Mouse (Mus musculus) intestine, embryonic 14.5 days (tissue): Measurements from ENCODE around the gene Zcchc7. TPM values are rescaled to one million over a fixed set of nuclear protein-coding genes. Genes with fewer than 3 reads are reported as not detected.

Experiments
- ATAC-seq: fragments of 200-750 bp; cut with Nextera tagmentation; replicated peaks from 2 replicates; pipeline ENCODE4 v1.8.0; 2017; ENCODE audit warnings: low read depth, moderate number of reproducible peaks, moderate TSS enrichment, moderate library complexity; ENCODE audit not compliant: low FRiP score, low TSS enrichment
- DNase-seq: peaks from one replicate; pipeline ENCODE4 v3.0.0-alpha.2; 2018; ENCODE audit warnings: low spot score
- H3K27ac ChIP-seq: fragments of 300-500 bp; sonication (generic); 2 replicates; pipeline ENCODE4 v1.5.1; 2014; ENCODE audit warnings: low read depth, mild to moderate bottlenecking, control low read depth
- H3K27me3 ChIP-seq: fragments of 300-500 bp; sonication (generic); replicated peaks from 2 replicates; pipeline ENCODE4 v1.6.1; 2014; ENCODE audit warnings: low read length, control low read depth; ENCODE audit not compliant: control insufficient read depth, insufficient read depth
- H3K36me3 ChIP-seq: fragments of 300-500 bp; sonication (generic); 2 replicates; pipeline ENCODE4 v1.6.1; 2014; ENCODE audit warnings: low read length, control low read depth; ENCODE audit not compliant: control insufficient read depth, insufficient read depth
- H3K4me1 ChIP-seq: fragments of 300-500 bp; sonication (generic); replicated peaks from 2 replicates; pipeline ENCODE4 v1.6.1; 2014; ENCODE audit warnings: low read length, control low read depth, mixed read lengths; ENCODE audit not compliant: control insufficient read depth, insufficient read depth
- H3K4me2 ChIP-seq: fragments of 300-500 bp; sonication (generic); 2 replicates; pipeline ENCODE4 v1.6.1; 2014; ENCODE audit warnings: low read length
- H3K4me3 ChIP-seq: fragments of 300-500 bp; sonication (generic); 2 replicates; pipeline ENCODE4 v1.5.1; 2014; ENCODE audit warnings: low read depth, low read length, control low read depth, mixed read lengths
- H3K9ac ChIP-seq: fragments of 300-500 bp; sonication (generic); 2 replicates; pipeline ENCODE4 v1.6.1; 2014; ENCODE audit warnings: mild to moderate bottlenecking, low read length
- H3K9me3 ChIP-seq: fragments of 300-500 bp; sonication (generic); 2 replicates; pipeline ENCODE4 v1.6.1; 2016; ENCODE audit warnings: low read length, control low read depth; ENCODE audit not compliant: control insufficient read depth
- WGBS: fragments of 180-500 bp; shearing (Covaris S2); extraction: QIAGEN DNeasy Blood & Tissue Kit; methylation state at CpG from one replicate; pipeline ENCODE4 v1.1.7; 2014; 5-methylcytosine and 5-hydroxymethylcytosine counted together
- polyA plus RNA-seq: library from polyadenylated mRNA; unstranded; fragments of >200 nt; fragmentation: Nextera tagmentation; extraction: Ambion mirVana; gene quantifications from 2 replicates; pipeline ENCODE4 v1.2.1, GENCODE M21; 2014

Zcchc7 gene
- polyA plus RNA-seq, 1 experiment from 2014 or later, result 44.7 TPM

- Histone ChIP-seq H3K36me3 (no peaks in the 10 kb centered on the region), H3K27me3 (no peaks in the 10 kb centered on the region), H3K9ac (no peak overlapping the region), H3K27ac (no peak overlapping the region), H3K9me3 (no peaks in the 10 kb centered on the region), H3K4me3 (no peak overlapping the region), H3K4me1 (no peaks in the 10 kb centered on the region), H3K4me2 (no peak overlapping the region)
- DNase-seq (no peak), ATAC-seq (no peak)
- 90% methylated on average over 1 of the region's 1 CpGs for WGBS
Measured at GRCm38 (mm10) chr4:44872048-44872447, 116.4 kb downstream of the Zcchc7 start.

DNA sequence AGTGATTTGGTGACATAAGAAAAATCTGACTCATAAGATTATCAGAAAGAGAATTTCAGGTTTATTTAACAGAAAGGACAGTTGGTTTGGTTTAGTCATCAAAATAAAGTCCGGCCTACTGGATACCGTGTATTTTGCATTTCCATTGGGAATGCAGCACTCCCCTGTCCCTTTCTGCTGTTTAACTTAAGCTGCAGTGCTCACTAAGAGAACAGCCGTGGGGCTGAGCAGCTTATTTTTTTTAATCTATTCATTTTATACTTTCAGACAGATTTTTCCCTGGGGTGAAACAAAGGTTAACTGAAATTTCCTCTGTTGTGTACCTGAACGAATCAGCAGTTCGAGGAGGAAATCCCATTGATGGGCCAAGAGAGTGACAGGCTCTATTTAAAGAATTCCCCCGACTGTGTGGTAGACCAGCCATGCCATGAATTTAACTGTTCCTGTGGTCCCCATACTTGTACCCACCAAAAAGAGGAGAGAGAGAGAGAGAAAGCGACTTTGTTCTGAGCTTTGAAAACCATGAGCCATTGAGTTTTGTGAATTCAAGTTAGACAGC, 124.5 kb downstream of the Zcchc7 start:
- Histone ChIP-seq H3K9ac (no peak overlapping the region), H3K9me3 (no peaks in the 10 kb centered on the region), H3K27ac (no peak overlapping the region), H3K36me3 (no peaks in the 10 kb centered on the region), H3K4me1 (no peaks in the 10 kb centered on the region), H3K4me3 (no peak overlapping the region), H3K27me3 (no peaks in the 10 kb centered on the region), H3K4me2 (no peak overlapping the region)
- WGBS, result 50% methylated on average over 7 of the region's 7 CpGs
- ATAC-seq (no peak), DNase-seq (no peak)

GRCm38 (mm10) chr4:44886143-44886542, 130.5 kb downstream of the Zcchc7 start:
- Histone ChIP-seq H3K9ac (no peak overlapping the region), H3K36me3 (no peaks in the 10 kb centered on the region), H3K9me3 (no peaks in the 10 kb centered on the region), H3K4me1 (no peaks in the 10 kb centered on the region), H3K4me2 (no peak overlapping the region), H3K4me3 (no peak overlapping the region), H3K27ac (no peak overlapping the region), H3K27me3 (no peaks in the 10 kb centered on the region)
- WGBS, result 86% methylated on average over 6 of the region's 6 CpGs
- DNase-seq (no peak), ATAC-seq (no peak)

DNA sequence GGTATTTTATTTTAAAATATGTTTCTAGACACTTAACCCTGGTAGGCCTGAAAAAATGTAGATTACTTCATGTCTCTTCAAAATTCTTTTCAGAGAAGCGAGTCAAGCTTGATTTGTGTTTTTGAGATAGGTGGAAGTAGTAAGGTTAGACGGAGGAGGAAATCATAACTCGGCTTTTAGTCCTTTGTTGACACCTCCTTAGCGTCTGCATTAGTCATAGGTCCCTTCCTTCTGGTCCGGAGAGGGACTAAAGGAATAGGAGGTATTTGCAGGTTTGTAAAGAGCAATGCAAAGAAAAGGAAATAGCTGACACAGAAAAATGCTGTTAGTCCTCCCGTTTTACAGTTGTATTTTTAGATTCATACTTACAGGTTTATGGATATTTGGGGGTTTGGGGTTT, 135.7 kb downstream of the Zcchc7 start:
- H3K9me3 ChIP-seq, result no peaks in the 10 kb centered on the region

DNA sequence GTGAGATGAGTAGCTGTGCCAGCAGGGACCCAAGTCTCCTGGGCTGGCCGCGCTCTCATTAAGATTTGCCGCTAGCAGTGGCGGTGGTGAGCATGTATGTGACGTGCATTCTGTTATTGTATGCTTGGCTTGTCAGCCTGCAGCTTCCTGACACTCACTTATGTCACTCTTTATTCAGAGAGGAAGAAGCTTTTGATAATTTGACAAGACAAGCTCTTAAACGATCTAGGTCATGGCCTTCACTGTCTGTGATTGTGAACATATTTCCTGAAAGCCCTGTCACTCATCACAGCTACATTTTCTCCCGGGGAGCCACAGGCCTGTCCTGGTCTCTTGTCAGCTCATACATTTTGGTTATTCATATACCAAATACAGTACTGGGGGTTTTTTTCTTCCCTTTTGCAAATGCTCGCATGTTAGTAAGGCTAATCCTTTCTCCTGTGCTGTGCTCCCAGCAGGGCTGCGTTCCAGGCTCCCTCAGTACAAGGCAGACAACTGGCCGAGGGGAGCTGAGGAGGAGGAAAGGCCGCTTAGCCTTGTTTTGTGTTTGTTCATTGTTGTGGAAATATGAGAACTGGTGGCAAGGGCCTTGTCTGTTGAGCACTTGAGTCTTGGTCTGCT, 150.1 kb downstream of the Zcchc7 start:
- 58% methylated on average over 11 of the region's 11 CpGs for WGBS
- ATAC-seq (no peak), DNase-seq (no peak)
- H3K27ac ChIP-seq, result no peak overlapping the region
- no peak overlapping the region for H3K4me2 ChIP-seq
- no peaks in the 10 kb centered on the region for H3K27me3 ChIP-seq
- H3K36me3 ChIP-seq, result no peaks in the 10 kb centered on the region
- no peaks in the 10 kb centered on the region for H3K9me3 ChIP-seq
- no peaks in the 10 kb centered on the region for H3K4me1 ChIP-seq
- H3K9ac ChIP-seq, result no peak overlapping the region
- H3K4me3 ChIP-seq, result no peak overlapping the region

More for the DNA sequence above, 135.7 kb downstream of the Zcchc7 start:
- ATAC-seq (no peak), DNase-seq (no peak)
- 55% methylated on average over 6 of the region's 6 CpGs for WGBS
- no peak overlapping the region for H3K4me3 ChIP-seq
- H3K36me3 ChIP-seq, result peaks cover 16% of the 10 kb centered on the region; the same call in 1 of the 2 replicates
- H3K27me3 ChIP-seq, result no peaks in the 10 kb centered on the region
- H3K27ac ChIP-seq, result no peak overlapping the region
- H3K4me1 ChIP-seq, result no peaks in the 10 kb centered on the region
- no peak overlapping the region for H3K4me2 ChIP-seq
- no peak overlapping the region for H3K9ac ChIP-seq

DNA sequence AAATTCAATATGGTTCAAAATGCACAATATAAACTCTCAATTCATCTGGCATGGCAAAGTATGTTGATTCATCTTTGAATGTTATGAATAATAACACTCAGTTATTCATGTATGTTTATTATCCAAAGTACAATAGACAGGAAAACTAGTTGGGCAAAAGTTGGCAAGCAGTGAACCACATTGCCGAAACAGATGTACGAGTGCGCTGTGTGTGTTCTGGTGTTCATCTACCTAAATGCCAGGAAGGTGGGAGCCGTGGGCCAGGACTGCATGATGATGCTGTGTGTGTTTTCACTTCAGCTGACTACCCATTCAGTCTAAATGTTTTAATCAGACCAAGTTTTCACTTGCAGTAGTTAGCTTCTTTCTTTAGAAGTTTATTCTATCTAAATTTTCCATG, 150.7 kb downstream of the Zcchc7 start:
- 72% methylated on average over 4 of the region's 4 CpGs for WGBS
- no peak overlapping the region for H3K4me2 ChIP-seq
- H3K27me3 ChIP-seq, result no peaks in the 10 kb centered on the region
- no peak for DNase-seq
- no peaks in the 10 kb centered on the region for H3K36me3 ChIP-seq
- no peak overlapping the region for H3K27ac ChIP-seq
- H3K4me1 ChIP-seq, result no peaks in the 10 kb centered on the region
- H3K9ac ChIP-seq, result no peak overlapping the region
- H3K4me3 ChIP-seq, result no peak overlapping the region
- no peak for ATAC-seq
- no peaks in the 10 kb centered on the region for H3K9me3 ChIP-seq

DNA sequence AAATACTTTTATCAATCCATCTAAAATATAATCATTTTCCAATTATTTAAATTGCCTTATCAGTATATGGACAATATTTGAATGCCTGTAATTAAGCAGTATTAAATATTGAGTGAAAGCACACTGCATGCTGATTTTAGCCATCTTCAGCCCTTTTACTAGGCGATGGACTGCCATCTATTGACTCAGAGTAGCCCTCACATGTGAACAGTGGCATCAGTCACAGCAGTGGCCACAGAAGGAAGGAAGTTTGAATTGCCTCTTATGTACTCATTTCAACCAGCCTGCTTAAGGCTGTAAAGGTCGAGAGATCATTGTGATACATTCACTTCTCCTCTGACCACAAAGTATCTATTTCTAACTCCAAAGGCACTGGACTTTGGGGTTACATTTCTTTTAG, 154.4 kb downstream of the Zcchc7 start:
- DNase-seq (no peak), ATAC-seq (no peak)
- H3K27ac ChIP-seq, result no peak overlapping the region
- no peak overlapping the region for H3K9ac ChIP-seq
- 55% methylated on average over 2 of the region's 2 CpGs for WGBS
- H3K27me3 ChIP-seq, result no peaks in the 10 kb centered on the region
- no peaks in the 10 kb centered on the region for H3K9me3 ChIP-seq
- no peak overlapping the region for H3K4me3 ChIP-seq
- H3K4me1 ChIP-seq, result no peaks in the 10 kb centered on the region
- no peak overlapping the region for H3K4me2 ChIP-seq
- no peaks in the 10 kb centered on the region for H3K36me3 ChIP-seq

- no peak for ATAC-seq
- H3K4me1 ChIP-seq, result no peaks in the 10 kb centered on the region
- 91% methylated on average over 2 of the region's 2 CpGs for WGBS
- H3K27me3 ChIP-seq, result no peaks in the 10 kb centered on the region
- no peak for DNase-seq
- no peak overlapping the region for H3K27ac ChIP-seq
- no peak overlapping the region for H3K4me3 ChIP-seq
- H3K9ac ChIP-seq, result no peak overlapping the region
- no peaks in the 10 kb centered on the region for H3K36me3 ChIP-seq
- H3K9me3 ChIP-seq, result no peaks in the 10 kb centered on the region
- H3K4me2 ChIP-seq, result no peak overlapping the region
Measured at GRCm38 (mm10) chr4:44910857-44911256, 155.2 kb downstream of the Zcchc7 start.

DNA sequence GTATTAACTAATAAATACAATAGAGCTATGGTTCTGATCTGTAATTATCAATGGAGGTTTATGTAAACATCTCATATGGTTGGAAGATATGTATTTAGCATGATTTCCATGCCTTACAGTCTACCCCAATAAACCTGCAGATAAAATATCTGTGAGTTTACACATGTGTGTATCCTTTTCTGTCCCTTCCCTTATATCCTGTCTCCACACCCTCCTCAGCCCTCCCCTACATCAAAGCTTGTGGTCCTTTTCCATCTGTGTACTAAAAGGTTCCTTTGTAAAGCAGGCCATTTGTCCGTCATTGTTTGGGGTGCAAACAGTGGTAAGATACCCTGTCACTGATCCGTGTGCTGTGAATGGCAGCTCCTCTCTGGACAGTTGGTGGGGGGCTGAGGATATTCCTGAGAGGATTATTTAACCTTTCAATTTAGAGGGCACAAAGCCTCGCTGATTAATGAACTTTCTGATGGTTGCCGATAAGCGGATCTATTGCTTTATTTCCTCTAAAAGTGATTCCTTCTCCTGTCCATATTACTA, 161.7 kb downstream of the Zcchc7 start:
- Histone ChIP-seq H3K9me3 (no peaks in the 10 kb centered on the region), H3K4me2 (no peak overlapping the region), H3K27ac (no peak overlapping the region), H3K27me3 (no peaks in the 10 kb centered on the region), H3K4me1 (no peaks in the 10 kb centered on the region), H3K9ac (no peak overlapping the region), H3K4me3 (no peak overlapping the region), H3K36me3 (peaks cover 7% of the 10 kb centered on the region; the same call in 1 of the 2 replicates)
- no peak for DNase-seq
- no peak for ATAC-seq
- WGBS, result 74% methylated on average over 5 of the region's 5 CpGs
